Mouse (Mus musculus): ENCODE data around the gene Itgax. TPM values are rescaled to one million over a fixed set of nuclear protein-coding genes. Genes with fewer than 3 reads are reported as not detected.

The Itgax gene
- polyA plus RNA-seq, 1 experiment = not detected

- no peak for TF ChIP-seq GATA1 (IDR thresholded peaks at IDR 0.05; ENCODE audit: low read length)
- no peak for TF ChIP-seq TAL1 (IDR thresholded peaks at IDR 0.05; ENCODE audit: low read length)
- no peak overlapping the region for H3K4me3 ChIP-seq (replicated peaks)
- no peaks in the 10 kb centered on the region for H3K9me3 ChIP-seq (ENCODE audit: control insufficient read depth, low read length)
- no peaks in the 10 kb centered on the region for H3K27me3 ChIP-seq (ENCODE audit: control insufficient read depth)
- no peaks in the 10 kb centered on the region for H3K36me3 ChIP-seq (ENCODE audit: control insufficient read depth)
- H3K4me1 ChIP-seq (ENCODE audit: control insufficient read depth) = no peaks in the 10 kb centered on the region
Observed at GRCm38 (mm10) chr7:128114371-128115105, 14.8 kb upstream of the Itgax start.

DNA sequence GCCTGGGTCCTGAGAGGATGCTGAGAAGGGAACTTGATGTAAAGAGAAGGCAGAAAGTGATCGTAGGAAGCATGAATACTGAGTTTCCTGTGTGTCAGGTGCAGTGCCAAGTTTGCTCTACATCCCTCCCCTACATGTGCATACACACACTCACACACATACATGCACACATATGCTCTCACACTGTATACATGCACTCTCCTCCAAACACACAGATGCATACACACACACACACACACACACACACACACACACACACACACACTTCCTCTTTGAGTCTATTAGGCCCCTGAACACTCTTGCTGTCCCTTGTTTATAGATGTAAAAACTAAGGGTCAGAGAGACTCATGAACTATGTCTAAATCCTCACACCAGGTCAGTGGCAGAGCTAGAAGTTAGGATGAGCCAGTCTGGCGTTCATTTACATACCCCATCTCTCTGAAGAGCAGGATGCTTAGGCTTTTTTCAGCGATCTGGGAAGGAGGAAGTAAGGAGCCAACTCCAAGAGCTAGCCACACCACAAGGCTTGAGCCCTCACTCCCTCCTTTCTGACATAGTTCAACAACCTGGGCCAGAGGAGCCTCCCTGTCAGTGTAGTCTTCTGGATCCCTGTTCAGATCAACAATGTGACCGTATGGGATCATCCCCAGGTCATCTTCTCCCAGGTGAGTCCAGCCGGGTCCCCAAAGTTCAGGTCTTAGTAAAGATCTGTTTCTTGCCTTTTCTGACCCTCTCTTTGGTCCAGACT, 14.0 kb upstream of the Itgax start:
- Histone ChIP-seq H3K4me1 (ENCODE audit: control insufficient read depth) (no peaks in the 10 kb centered on the region), H3K36me3 (ENCODE audit: control insufficient read depth) (no peaks in the 10 kb centered on the region), H3K9me3 (ENCODE audit: control insufficient read depth, low read length) (no peaks in the 10 kb centered on the region), H3K27me3 (ENCODE audit: control insufficient read depth) (no peaks in the 10 kb centered on the region), H3K4me3 (replicated peaks) (no peak overlapping the region)
- TF ChIP-seq GATA1 (IDR thresholded peaks at IDR 0.05; ENCODE audit: low read length) (no peak), TAL1 (IDR thresholded peaks at IDR 0.05; ENCODE audit: low read length) (no peak)

DNA sequence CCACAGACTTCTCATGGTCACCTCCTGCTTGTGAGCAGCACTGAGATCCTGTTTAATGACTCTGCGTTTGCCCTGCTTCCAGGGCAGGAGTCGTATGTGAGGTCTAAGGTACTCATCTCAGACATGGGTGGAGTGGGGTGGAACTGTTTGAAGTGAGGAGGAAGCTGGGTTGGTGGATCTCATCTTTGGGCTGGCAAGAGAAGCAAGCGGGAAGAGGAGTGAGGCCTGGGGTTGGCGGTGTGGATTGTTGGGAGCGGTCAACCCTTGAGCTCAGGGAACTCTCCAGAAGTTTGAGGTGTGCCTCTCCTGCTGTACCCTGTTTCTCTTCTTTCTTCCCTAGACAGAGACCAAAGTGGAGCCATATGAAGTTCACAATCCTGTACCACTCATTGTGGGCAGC, 13.0 kb upstream of the Itgax start:
- Histone ChIP-seq H3K9me3 (ENCODE audit: control insufficient read depth, low read length) (no peaks in the 10 kb centered on the region), H3K36me3 (ENCODE audit: control insufficient read depth) (no peaks in the 10 kb centered on the region), H3K4me3 (replicated peaks) (no peak overlapping the region), H3K4me1 (ENCODE audit: control insufficient read depth) (no peaks in the 10 kb centered on the region), H3K27me3 (ENCODE audit: control insufficient read depth) (no peaks in the 10 kb centered on the region)
- TF ChIP-seq GATA1 (IDR thresholded peaks at IDR 0.05; ENCODE audit: low read length) (no peak), TAL1 (IDR thresholded peaks at IDR 0.05; ENCODE audit: low read length) (no peak)

GRCm38 (mm10) chr7:128119726-128120490, 9.4 kb upstream of the Itgax start:
- TF ChIP-seq GATA1 (IDR thresholded peaks at IDR 0.05; ENCODE audit: low read length) (no peak), TAL1 (IDR thresholded peaks at IDR 0.05; ENCODE audit: low read length) (no peak)

GRCm38 (mm10) chr7:128132148-128132547, 2.8 kb downstream of the Itgax start:
- H3K27me3 ChIP-seq (ENCODE audit: control insufficient read depth) = no peaks in the 10 kb centered on the region
- H3K4me3 ChIP-seq (replicated peaks) = no peak overlapping the region
- no peaks in the 10 kb centered on the region for H3K4me1 ChIP-seq (ENCODE audit: control insufficient read depth)
- no peaks in the 10 kb centered on the region for H3K36me3 ChIP-seq (ENCODE audit: control insufficient read depth)
- TF ChIP-seq TAL1 (IDR thresholded peaks at IDR 0.05; ENCODE audit: low read length) (no peak), GATA1 (IDR thresholded peaks at IDR 0.05; ENCODE audit: low read length) (no peak)
- no peaks in the 10 kb centered on the region for H3K9me3 ChIP-seq (ENCODE audit: control insufficient read depth, low read length)

More at GRCm38 (mm10) chr7:128119726-128120490, 9.4 kb upstream of the Itgax start:
- no peaks in the 10 kb centered on the region for H3K27me3 ChIP-seq (ENCODE audit: control insufficient read depth)
- H3K36me3 ChIP-seq (ENCODE audit: control insufficient read depth) = no peaks in the 10 kb centered on the region
- H3K9me3 ChIP-seq (ENCODE audit: control insufficient read depth, low read length) = no peaks in the 10 kb centered on the region
- H3K4me3 ChIP-seq (replicated peaks) = no peak overlapping the region
- H3K4me1 ChIP-seq (ENCODE audit: control insufficient read depth) = no peaks in the 10 kb centered on the region

DNA sequence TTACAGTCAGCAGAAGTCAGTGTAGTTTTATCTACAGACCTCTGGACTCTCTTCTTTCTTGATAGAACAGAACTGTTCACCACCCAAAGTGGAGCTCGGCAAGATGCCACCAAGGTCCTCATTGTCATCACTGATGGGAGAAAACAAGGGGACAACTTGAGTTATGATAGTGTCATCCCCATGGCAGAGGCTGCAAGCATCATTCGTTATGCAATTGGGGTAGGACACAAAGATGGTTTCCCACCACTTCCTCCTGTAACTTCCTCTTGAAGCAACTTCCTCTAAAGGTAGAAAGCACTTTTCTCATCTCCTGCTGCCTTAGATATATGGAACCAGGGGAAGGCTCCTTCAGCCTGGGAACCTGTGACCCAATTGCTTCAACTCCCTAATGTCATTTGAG, 4.2 kb downstream of the Itgax start:
- Histone ChIP-seq H3K4me1 (ENCODE audit: control insufficient read depth) (no peaks in the 10 kb centered on the region), H3K4me3 (replicated peaks) (no peak overlapping the region), H3K27me3 (ENCODE audit: control insufficient read depth) (no peaks in the 10 kb centered on the region), H3K36me3 (ENCODE audit: control insufficient read depth) (no peaks in the 10 kb centered on the region), H3K9me3 (ENCODE audit: control insufficient read depth, low read length) (no peaks in the 10 kb centered on the region)
- no peak for TF ChIP-seq GATA1 (IDR thresholded peaks at IDR 0.05; ENCODE audit: low read length)
- no peak for TF ChIP-seq TAL1 (IDR thresholded peaks at IDR 0.05; ENCODE audit: low read length)

GRCm38 (mm10) chr7:128136927-128137326, 7.6 kb downstream of the Itgax start:
- H3K4me1 ChIP-seq (ENCODE audit: control insufficient read depth) = no peaks in the 10 kb centered on the region

DNA sequence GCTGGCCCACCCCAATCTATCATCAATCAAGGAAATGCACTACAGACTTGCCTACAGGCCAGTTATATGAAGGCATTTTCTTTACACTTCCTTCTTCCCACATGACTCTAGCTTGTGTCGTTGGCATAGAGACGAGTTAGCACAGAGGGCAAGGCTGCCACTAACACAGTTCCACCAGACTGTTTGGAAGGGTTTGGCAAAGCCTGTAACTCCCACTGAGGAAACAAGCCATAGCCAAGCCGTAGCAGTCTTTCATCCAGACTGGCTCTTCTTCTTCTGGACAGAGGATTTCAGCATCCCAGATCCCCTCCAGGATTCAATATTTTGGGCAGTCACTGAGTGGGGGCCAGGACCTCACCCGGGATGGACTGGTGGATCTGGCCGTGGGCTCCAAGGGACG, 10.3 kb downstream of the Itgax start:
- Histone ChIP-seq H3K27me3 (ENCODE audit: control insufficient read depth) (no peaks in the 10 kb centered on the region), H3K4me3 (replicated peaks) (no peak overlapping the region), H3K36me3 (ENCODE audit: control insufficient read depth) (no peaks in the 10 kb centered on the region), H3K9me3 (ENCODE audit: control insufficient read depth, low read length) (no peaks in the 10 kb centered on the region), H3K4me1 (ENCODE audit: control insufficient read depth) (no peaks in the 10 kb centered on the region)
- no peak for TF ChIP-seq GATA1 (IDR thresholded peaks at IDR 0.05; ENCODE audit: low read length)
- TF ChIP-seq TAL1 (IDR thresholded peaks at IDR 0.05; ENCODE audit: low read length) = no peak

More at GRCm38 (mm10) chr7:128136927-128137326, 7.6 kb downstream of the Itgax start:
- no peaks in the 10 kb centered on the region for H3K9me3 ChIP-seq (ENCODE audit: control insufficient read depth, low read length)
- no peak overlapping the region for H3K4me3 ChIP-seq (replicated peaks)
- no peaks in the 10 kb centered on the region for H3K36me3 ChIP-seq (ENCODE audit: control insufficient read depth)
- H3K27me3 ChIP-seq (ENCODE audit: control insufficient read depth) = no peaks in the 10 kb centered on the region
- TF ChIP-seq TAL1 (IDR thresholded peaks at IDR 0.05; ENCODE audit: low read length) = no peak
- no peak for TF ChIP-seq GATA1 (IDR thresholded peaks at IDR 0.05; ENCODE audit: low read length)

DNA sequence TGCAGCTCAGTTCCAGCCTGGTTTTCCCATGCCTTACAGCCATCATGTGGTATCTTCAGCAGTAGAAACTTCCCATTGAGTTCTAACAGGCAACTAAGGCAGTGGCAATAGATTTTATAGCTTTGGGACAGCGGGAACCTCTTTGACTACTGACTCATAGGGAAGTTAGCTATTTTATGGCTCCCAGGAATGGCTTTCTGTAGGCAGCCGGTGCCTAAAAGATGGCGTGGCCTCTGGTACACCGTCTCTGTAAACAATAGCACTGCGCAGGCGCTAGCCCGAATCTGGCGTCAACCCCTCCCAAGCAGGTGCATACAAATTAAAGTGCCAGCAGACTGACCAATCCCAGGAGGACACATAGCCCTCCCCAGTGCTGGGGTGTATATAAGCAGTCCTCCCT, 21.6 kb downstream of the Itgax start:
- Histone ChIP-seq H3K4me3 (replicated peaks) (no peak overlapping the region), H3K36me3 (ENCODE audit: control insufficient read depth) (no peaks in the 10 kb centered on the region), H3K27me3 (ENCODE audit: control insufficient read depth) (no peaks in the 10 kb centered on the region), H3K4me1 (ENCODE audit: control insufficient read depth) (no peaks in the 10 kb centered on the region), H3K9me3 (ENCODE audit: control insufficient read depth, low read length) (no peaks in the 10 kb centered on the region)
- TF ChIP-seq TAL1 (IDR thresholded peaks at IDR 0.05; ENCODE audit: low read length) (no peak), GATA1 (IDR thresholded peaks at IDR 0.05; ENCODE audit: low read length) (no peak)

All from erythroblast, embryonic 14.5 days (primary cell).